Mouse (Mus musculus) midbrain, embryonic 11.5 days (tissue): Measurements from ENCODE around the gene Krtap5-2. TPM values are rescaled to one million over a fixed set of nuclear protein-coding genes. Genes with fewer than 3 reads are reported as not detected.

Experiments used
- polyA plus RNA-seq: library from polyadenylated mRNA; unstranded; fragments of >200 nt; fragmentation: Nextera tagmentation; extraction: Ambion mirVana; gene quantifications from 2 replicates; pipeline ENCODE4 v1.2.1, GENCODE M21; 2014

Krtap5-2 gene
- polyA plus RNA-seq, 1 experiment from 2014 or later, result not detected

Other genes starting within 250 kb of the Krtap5-2 start
- gene Brsk2, start 226.3 kb downstream of the Krtap5-2 start, polyA plus RNA-seq, result 9.9 and 11.4 TPM in 2 replicates
- gene Mob2, start 114.9 kb downstream of the Krtap5-2 start, polyA plus RNA-seq, result 59.2 and 60.2 TPM in 2 replicates
- 14.5 and 15.7 TPM in 2 replicates for gene Dusp8, start 80.2 kb downstream of the Krtap5-2 start, polyA plus RNA-seq
- gene Gm45618, start 55.3 kb downstream of the Krtap5-2 start, polyA plus RNA-seq, result not detected in 2 replicates
- not detected in 2 replicates for gene Gm39115, start 40.0 kb downstream of the Krtap5-2 start, polyA plus RNA-seq
- gene Gm45337, start 31.4 kb downstream of the Krtap5-2 start, polyA plus RNA-seq, result not detected in 2 replicates
- gene Gm29735, start 18.9 kb downstream of the Krtap5-2 start, polyA plus RNA-seq, result not detected in 2 replicates
- not detected in 2 replicates for gene Gm4553, start 10.3 kb downstream of the Krtap5-2 start, polyA plus RNA-seq
- gene Gm10153, start 14.4 kb upstream of the Krtap5-2 start, polyA plus RNA-seq, result not detected in 2 replicates
- gene Krtap5-3, start 25.4 kb upstream of the Krtap5-2 start, polyA plus RNA-seq, result not detected in 2 replicates
- not detected in 2 replicates for gene Gm7579, start 35.9 kb upstream of the Krtap5-2 start, polyA plus RNA-seq
- gene Krtap5-5, start 54.0 kb upstream of the Krtap5-2 start, polyA plus RNA-seq, result not detected in 2 replicates
- gene Gm40460, start 65.1 kb upstream of the Krtap5-2 start, polyA plus RNA-seq, result not detected in 2 replicates
- not detected in 2 replicates for gene Gm2431, start 82.3 kb upstream of the Krtap5-2 start, polyA plus RNA-seq
- gene Gm4559, start 98.4 kb upstream of the Krtap5-2 start, polyA plus RNA-seq, result not detected in 2 replicates
- gene Krtap5-1, start 121.1 kb upstream of the Krtap5-2 start, polyA plus RNA-seq, result not detected in 2 replicates
- gene Krtap5-4, start 127.5 kb upstream of the Krtap5-2 start, polyA plus RNA-seq, result not detected in 2 replicates
- gene Ifitm10, start 197.7 kb upstream of the Krtap5-2 start, polyA plus RNA-seq, result 0.18 and 0.40 TPM in 2 replicates
- gene Gm49369, start 206.7 kb upstream of the Krtap5-2 start, polyA plus RNA-seq, result 0.79 and 0.93 TPM in 2 replicates
- 166 and 169 TPM in 2 replicates for gene Ctsd, start 212.0 kb upstream of the Krtap5-2 start, polyA plus RNA-seq